Mouse (Mus musculus): ENCODE results near the gene 6030468B19Rik.
"Not testable (repeated sequence)": the region's sequence is repeated elsewhere in the genome, so short reads cannot be mapped to it uniquely, and the experiment has no call there.

Gene 6030468B19Rik

GRCm38 (mm10) chr11:117830401-117830800, 32.9 kb downstream of the 6030468B19Rik start:
- no peak for DNase-seq

GRCm38 (mm10) chr11:117832086-117832969, 34.9 kb downstream of the 6030468B19Rik start:
- peak; percentile 85 for DNase-seq

- not testable (repeated sequence) for DNase-seq
Measured at GRCm38 (mm10) chr11:117833509-117833908, 36.0 kb downstream of the 6030468B19Rik start.

- peak; percentile 51 for DNase-seq
Measured at GRCm38 (mm10) chr11:117834086-117834485, 36.6 kb downstream of the 6030468B19Rik start.

GRCm38 (mm10) chr11:117836306-117836705, 38.8 kb downstream of the 6030468B19Rik start:
- DNase-seq, result peak; percentile 56

GRCm38 (mm10) chr11:117838572-117838971, 41.1 kb downstream of the 6030468B19Rik start:
- peak; percentile 48 for DNase-seq

GRCm38 (mm10) chr11:117839021-117839420, 41.6 kb downstream of the 6030468B19Rik start:
- DNase-seq, result no peak

GRCm38 (mm10) chr11:117840910-117841309, 43.5 kb downstream of the 6030468B19Rik start:
- DNase-seq, result no peak

- no peak for DNase-seq
Measured at GRCm38 (mm10) chr11:117843434-117843833, 46.0 kb downstream of the 6030468B19Rik start.

- DNase-seq, result no peak
Measured at GRCm38 (mm10) chr11:117844997-117845396, 47.5 kb downstream of the 6030468B19Rik start.

- DNase-seq, result no peak
Measured at GRCm38 (mm10) chr11:117845651-117846050, 48.2 kb downstream of the 6030468B19Rik start.

GRCm38 (mm10) chr11:117846640-117847039, 49.2 kb downstream of the 6030468B19Rik start:
- peak; percentile 46 for DNase-seq

- DNase-seq, result no peak
Measured at GRCm38 (mm10) chr11:117847593-117848215, 50.2 kb downstream of the 6030468B19Rik start.

- peak; percentile 63 for DNase-seq
Measured at GRCm38 (mm10) chr11:117848271-117848984, 51.0 kb downstream of the 6030468B19Rik start.

- peak; percentile 98 for DNase-seq
Measured at GRCm38 (mm10) chr11:117848985-117849671, 51.7 kb downstream of the 6030468B19Rik start, which contains the start of gene Birc5. Gene Birc5 (plus strand): TSS chr11:117849251.

GRCm38 (mm10) chr11:117852875-117853274, 55.4 kb downstream of the 6030468B19Rik start:
- DNase-seq, result no peak

GRCm38 (mm10) chr11:117854241-117854640, 56.8 kb downstream of the 6030468B19Rik start:
- DNase-seq, result no peak

- no peak for DNase-seq
Measured at GRCm38 (mm10) chr11:117855360-117855759, 57.9 kb downstream of the 6030468B19Rik start.

GRCm38 (mm10) chr11:117855975-117856374, 58.5 kb downstream of the 6030468B19Rik start:
- no peak for DNase-seq

All from kidney, postnatal 10 days (tissue).